Mouse (Mus musculus) gonadal fat pad, adult 2 months (tissue): ENCODE results near the gene Cfap100. TPM values are rescaled to one million over a fixed set of nuclear protein-coding genes. Genes with fewer than 3 reads are reported as not detected.

Source experiments
- DNase-seq: peaks from one replicate; pipeline ENCODE4 v3.0.0-alpha.2; 2012; ENCODE audit warnings: low read depth
- polyA plus RNA-seq: library from polyadenylated mRNA; depleted of rRNA; stranded (reverse); fragments of >200 nt; gene quantifications from 2 replicates; pipeline ENCODE4 v1.2.3, GENCODE M21; 2012

Gene Cfap100
- polyA plus RNA-seq, 1 experiment = 2.6 TPM

DNA sequence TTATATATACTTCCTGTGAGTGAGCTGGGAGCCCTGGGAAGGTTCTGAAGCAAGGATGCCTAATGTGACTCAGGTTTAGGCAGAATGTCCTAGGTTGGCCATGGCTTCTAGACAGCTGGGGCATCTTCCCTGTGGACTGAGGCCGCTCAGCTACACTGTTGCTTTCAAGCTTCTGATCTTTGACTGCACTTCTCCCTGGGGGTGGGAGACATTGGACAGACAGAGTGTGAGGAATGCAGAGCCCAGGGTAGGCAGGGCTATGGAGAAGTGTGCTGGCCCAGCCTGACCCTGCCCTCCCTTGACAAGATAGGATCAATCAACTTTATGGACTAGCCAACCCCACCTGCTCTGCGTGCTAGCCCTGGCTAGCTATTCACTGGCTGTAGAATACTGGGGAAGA, 32.6 kb upstream of the Cfap100 start:
- DNase-seq = no peak

DNA sequence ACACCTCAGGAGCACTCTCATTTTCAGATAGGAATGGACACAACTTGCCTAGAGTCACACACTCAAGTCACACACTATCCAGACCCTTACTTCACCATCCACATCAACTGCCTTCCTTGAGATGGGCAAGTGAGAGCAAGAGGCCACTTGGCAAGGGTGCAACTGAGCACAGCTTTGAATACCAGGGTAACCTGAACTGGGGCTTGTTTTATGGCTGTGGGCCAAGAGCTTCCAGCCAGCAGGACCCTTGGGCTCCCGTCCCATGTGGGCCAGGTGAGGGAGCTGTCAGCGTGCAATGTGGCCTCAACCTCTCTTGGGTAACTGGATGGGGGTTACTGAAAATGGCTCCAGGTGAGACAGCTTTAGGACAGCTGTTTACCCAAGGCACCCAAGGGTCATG, 28.8 kb upstream of the Cfap100 start:
- DNase-seq = no peak

- DNase-seq = no peak
Measured at GRCm38 (mm10) chr6:90453751-90454150, 25.2 kb upstream of the Cfap100 start.

DNA sequence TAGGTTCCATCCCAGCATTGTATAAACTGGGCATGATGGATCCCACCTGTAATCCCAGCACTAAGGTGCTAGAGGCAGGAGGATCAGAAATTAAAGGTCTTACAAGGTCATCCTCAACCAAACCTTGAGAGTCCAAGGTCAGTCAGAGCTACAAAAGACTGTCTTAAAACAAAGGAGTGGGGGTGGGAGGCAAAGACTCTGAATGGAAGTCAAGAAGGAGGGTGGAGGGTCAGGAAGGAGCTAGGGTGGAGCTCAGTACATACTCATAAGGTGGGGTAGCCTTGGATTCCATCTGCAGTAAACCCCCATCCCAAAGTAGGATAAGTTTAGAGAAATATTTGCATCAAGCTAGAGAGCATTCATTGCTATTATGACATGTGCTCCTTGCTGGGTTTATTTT, 24.0 kb upstream of the Cfap100 start:
- no peak for DNase-seq

DNA sequence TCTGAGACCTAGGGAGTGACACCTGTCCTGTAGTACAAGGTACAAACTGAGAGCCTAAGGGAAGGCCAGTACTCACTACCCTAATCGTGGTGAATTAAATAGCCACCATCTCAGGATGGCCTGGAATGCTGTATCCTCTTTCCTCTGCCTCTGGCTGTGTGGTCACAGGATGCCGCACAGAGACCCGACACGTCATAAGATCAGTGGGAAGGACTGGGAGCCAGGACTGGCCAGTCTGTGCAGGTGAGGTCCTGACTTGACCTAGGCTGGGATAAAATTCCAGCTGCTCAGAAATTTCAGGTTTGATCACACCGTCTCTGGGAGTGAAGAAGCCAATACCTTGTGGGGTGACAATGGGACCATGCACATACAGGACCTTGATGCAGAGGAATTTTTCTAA, 22.9 kb upstream of the Cfap100 start:
- DNase-seq = no peak

DNA sequence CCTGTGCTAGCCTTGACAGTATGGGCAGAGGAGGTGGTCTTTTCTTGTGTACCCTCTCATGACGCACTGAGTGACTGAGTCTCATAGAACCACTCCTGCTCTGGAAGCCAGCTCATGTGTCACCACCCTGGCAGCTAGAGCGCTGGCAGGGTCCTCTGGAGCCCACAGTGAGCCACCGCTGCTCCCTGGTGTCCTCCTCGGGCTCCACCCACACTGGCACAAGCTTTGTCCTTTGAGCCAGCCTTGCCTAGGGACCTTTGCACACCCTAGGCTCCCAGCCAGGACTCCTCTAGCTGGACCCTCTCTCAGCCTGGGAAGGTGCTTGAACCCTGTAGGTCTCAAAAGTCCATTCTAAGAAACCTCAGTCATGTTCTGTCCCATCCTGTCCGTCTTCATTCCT, 22.1 kb upstream of the Cfap100 start:
- DNase-seq = no peak

DNA sequence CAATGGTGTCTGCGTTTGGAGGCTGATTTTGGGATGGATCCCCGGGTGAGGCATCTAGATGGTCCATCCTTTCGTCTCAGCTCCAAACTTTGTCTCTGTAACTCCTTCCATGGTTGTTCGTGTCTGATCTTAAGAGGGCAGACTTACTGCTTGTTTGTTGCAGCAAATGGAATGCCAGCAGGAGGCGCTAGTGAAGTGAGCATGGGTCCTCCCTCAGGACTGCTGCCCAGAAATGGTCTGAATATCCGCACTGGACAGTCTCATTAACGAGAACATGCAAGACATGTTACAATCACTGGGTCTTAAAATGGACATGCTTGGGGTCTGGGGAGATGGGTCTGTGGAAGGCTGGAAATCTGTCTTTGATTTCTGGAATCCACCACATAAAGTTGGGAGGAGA, 21.6 kb upstream of the Cfap100 start:
- DNase-seq = no peak

DNA sequence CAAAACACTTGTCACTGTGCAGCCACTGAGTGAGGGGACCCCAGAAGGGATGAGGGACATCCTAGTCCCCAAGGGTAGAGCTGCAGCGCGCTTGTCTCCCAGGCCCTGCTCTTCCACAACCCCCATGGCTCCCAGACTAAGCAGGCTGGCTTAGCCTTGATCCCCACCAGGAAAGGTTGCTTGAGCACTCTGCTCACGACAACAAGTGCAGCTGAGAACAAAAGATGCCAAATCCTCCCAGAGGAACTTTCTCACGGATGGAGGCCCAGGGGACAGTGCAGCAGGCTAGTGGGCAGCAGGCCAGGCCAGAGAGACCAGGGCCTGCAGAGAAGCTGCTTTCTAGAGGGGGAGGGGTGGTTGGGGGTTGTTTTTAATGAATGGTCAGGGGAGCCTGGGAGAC, 18.3 kb upstream of the Cfap100 start:
- no peak for DNase-seq

- DNase-seq = no peak
Measured at GRCm38 (mm10) chr6:90437041-90437440, 8.4 kb upstream of the Cfap100 start.

DNA sequence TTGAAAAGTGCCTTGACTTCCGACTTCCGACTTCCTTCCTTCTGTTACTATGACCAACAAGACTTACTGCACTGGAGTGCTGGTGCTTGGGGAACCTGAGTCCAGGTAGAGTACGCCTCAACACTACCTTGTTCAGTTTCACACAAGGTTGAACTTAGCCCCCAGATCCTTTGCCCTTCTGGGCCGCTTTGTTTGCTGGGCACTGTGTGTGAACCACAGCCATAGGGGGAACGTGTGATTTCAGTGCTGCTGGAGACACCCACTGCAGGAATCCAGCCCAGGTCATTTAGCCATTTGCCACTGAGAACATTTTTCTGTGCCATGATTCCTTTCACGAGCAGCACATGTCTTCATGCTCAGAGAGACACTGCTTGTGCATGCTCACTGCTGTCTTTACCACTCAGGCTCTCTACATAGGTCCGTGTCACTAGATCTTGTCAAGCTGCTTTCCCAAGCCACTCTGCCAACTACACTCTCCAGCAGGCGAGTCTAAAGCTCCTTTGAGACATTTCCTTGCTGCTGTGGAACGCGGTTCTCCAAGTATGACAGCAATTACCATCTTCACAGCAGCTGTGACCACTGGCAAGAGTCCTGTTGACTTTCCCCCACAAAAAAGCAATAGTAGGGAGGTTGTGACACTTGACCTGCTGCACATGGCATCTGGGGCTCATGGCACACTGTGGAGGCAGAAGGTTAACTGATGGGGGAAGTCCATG, 7.8 kb upstream of the Cfap100 start:
- DNase-seq = no peak

GRCm38 (mm10) chr6:90435195-90435618, 6.6 kb upstream of the Cfap100 start:
- DNase-seq = no peak

DNA sequence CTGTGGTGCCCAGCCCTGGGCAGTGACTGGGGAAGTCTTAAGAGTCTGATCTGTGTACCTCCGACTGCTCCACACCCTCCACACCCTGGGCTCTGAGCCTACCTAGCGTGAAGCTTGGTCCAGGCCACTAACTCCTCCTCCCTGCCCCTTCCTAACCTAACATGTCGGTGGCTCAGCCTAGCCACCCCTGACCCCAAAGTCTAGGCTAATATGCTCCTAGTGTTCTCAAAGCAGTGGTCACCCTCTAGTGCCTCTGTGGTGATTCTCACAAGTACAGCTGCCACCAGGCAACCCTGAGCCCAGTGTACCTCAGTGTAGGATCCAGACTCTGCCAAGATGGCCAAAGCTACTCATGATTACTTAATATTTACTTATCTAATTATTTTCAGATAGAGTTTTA, 6.1 kb upstream of the Cfap100 start:
- DNase-seq = no peak

DNA sequence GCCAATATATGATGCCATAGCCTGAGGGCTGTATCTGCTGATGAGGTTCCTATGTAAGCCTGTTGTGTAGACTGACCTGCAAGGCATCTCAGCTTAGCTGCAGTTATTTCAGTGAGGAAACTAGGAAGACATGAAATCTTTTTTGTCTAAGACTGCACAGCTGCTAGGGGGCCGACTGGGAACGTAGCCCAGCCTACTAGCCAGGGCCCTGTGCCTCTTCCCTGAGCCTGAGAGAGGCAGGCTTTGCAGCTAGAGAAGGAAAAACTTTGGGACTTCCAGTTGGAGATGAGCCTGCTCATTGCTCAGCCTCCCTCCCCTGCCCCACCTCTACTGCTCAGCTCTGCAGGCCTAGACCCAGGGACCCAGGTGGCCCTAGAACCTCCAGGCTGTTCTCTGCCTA, 2.9 kb upstream of the Cfap100 start:
- no peak for DNase-seq

DNA sequence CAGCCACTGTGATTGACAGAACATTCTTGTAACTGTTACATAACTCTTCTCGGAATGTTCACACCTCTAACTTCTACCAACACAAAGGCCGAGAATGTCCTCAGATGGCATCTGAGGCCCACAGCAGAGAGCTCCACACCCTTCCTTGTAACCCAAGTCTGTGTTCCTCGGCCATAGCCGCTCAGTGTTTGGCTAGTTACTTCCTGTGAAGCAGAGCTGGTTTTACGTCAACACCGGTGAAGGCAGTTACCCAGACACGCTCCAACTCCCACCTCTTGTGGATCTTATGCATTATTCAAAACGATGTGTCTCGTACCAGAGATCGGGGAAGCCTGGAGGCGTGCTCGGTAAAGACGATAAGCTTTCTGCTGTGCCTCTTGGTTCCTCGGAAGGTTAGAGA, 1.3 kb upstream of the Cfap100 start:
- no peak for DNase-seq

- no peak for DNase-seq
Measured at GRCm38 (mm10) chr6:90426003-90426402, 2.6 kb downstream of the Cfap100 start.

DNA sequence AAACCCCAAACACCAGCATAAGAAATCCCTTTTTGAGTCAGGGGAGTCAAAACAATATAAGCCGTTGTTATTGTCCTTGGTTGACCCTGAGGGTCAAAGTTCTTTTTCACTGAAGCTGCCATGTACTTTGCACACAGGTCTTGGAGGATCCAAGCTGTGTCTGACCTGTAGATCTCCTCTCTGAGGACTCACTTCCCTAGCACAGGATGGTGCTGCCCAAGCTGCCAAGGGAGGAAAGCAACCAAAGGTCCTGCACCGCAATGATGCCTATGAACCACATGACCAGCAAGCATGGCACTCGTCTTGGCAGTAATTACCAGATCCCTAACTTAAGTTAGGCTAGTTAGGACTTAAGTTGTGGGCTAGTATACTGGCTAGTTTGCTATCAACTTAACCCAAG, 3.2 kb downstream of the Cfap100 start:
- no peak for DNase-seq

- DNase-seq = no peak
Measured at GRCm38 (mm10) chr6:90422565-90422964, 6.0 kb downstream of the Cfap100 start.

- no peak for DNase-seq
Measured at GRCm38 (mm10) chr6:90411926-90412325, 16.7 kb downstream of the Cfap100 start.

GRCm38 (mm10) chr6:90410972-90411371, 17.6 kb downstream of the Cfap100 start:
- DNase-seq = no peak

- DNase-seq = no peak
Measured at GRCm38 (mm10) chr6:90408632-90409031, 20.0 kb downstream of the Cfap100 start.

DNA sequence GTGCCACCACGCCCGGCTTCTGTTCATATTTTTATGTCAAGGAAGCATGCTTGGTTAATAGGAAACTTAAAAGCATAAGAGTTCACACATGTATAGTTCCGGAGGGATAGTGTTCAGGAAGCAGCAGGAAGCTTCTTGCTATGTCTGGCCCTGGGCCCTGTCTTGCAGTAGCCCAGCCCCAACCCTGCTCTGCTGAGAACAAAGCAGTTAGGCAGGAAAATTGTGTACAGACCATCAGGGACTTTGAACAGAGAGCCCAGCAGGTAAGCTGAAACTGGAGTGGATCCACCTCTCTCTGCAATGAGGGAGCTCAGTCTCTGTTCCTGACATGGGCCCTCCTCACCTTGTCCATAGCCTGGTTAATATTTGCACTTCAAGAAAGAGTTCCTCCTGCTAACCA, 31.3 kb downstream of the Cfap100 start:
- no peak for DNase-seq

DNA sequence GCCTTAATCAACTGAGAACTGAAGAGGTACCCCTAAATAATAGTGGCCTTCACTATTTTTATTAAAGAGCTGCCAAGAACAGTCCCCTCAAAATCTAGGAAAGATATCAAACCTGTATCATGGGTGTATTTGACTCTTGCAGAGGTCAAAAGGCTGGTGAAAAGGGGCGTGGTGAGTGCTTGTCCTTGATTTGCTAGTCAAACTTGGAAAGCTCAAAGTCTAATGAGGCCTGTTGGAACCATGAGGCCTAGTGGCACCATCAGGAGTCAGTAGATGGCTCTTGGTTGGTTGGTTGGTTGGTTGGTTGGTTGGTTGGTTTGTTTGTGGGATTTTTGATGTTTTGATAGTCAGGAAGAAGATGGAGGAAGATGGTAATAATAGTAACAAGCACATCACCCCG, 32.8 kb downstream of the Cfap100 start:
- DNase-seq = no peak

DNA sequence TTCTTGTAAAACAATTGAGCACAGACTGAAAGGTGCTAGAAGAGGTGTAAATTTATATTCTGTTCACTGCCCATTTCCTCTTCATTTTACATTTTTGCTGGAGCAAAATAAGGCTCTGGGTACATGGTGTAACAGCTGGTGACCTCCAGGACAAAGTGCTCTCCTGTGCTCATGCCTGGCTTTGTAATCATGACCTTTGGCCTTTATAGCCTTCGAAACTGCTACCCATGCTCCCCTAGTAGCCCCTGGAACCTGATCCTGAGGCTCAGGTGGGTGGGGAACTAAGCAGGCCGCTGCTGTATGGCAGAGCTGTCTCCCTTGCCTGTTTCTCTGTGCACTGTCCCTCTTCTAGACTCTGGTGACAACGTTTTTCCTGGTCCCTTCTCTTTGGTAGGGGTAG, 34.6 kb downstream of the Cfap100 start:
- no peak for DNase-seq

DNA sequence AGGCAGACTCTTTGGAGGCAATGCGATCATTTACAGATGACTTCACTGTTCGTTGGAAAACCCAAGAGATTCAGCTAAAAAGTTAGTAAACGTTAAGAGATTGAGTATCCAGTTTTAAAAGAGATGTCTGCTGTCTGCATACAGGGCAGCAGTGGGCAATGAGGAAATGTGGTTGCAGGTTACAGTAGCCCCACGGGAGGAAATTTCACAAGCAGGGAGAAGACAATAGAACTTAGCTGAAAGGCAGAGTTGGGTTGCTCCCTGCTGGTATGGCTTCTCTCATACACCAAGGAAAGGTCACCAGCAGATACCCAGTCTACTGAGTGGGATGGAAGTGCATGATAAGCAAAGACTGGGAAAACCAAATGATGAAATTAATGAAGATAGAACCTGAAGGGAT, 38.0 kb downstream of the Cfap100 start:
- DNase-seq = no peak
